Comparison of ENCODE assay signal across 27 mouse cellular contexts in the genomic region with DNA sequence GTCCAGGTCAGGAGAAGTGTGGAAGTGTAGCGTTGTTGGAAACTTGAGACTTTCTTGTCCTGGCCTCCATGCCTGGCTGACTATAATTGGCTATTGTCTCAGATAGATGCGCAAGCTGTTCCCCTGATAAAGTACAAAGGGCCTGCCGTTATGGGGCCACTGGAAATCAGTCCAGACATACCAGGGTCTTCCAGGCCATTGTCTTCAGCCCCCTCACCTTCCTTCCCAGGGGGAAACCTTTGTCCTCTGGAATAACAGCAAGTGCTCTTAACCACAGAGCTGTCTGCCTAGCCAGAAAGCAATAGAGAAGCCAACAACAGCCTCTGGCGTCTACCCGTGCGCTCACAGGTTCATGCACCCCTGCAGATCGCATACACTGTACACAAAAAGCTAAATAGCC. TPM values are rescaled to one million over a fixed set of nuclear protein-coding genes. Genes with fewer than 3 reads are reported as not detected.
DNase-seq lines count a peak whose midpoint lies in the region; ATAC-seq and TF ChIP-seq lines count a peak whose summit lies in the region.
"Had no signal": no experiment of that assay in that cellular context is flagged by ENCODE, and none has a peak within 500 bp of the region (broad histone marks: within the 10 kb centered on the region; RNA-seq: fewer than 3 reads in every experiment).

No protein-coding gene starts in this region.

- 68% methylated on average over 7 of the region's 7 CpGs for WGBS in lung, postnatal 0 days
- 50% methylated on average over 7 of the region's 7 CpGs for WGBS in embryonic facial prominence, embryonic 10.5 days

- H3K27me3 ChIP-seq in lung, postnatal 0 days (replicated peaks; ENCODE audit: insufficient read depth, low read length): no peaks in the 10 kb centered on the region
- H3K27me3 ChIP-seq in embryonic facial prominence, embryonic 10.5 days (replicated peaks; ENCODE audit: low read depth, poor library complexity, severe bottlenecking): no peaks in the 10 kb centered on the region
- H3K27me3 ChIP-seq: embryonic facial prominence, embryonic 12.5 days; heart, embryonic 15.5 days; hindbrain, embryonic 12.5 days; neural tube, embryonic 15.5 days had no signal

- intact Hi-C loops in gastrocnemius, adult 2 months (cut with DNase I): no loop called here

- no peak overlapping the region for H3K4me2 ChIP-seq in lung, postnatal 0 days (replicated peaks; ENCODE audit: low read depth, low read length)
- H3K4me2 ChIP-seq: embryonic facial prominence, embryonic 12.5 days; heart, embryonic 15.5 days; hindbrain, embryonic 12.5 days; liver, embryonic 12.5 days; midbrain, embryonic 11.5 days; neural tube, embryonic 15.5 days had no signal

- H3K36me3 ChIP-seq in lung, postnatal 0 days (ENCODE audit: insufficient read depth, low read length): no peaks in the 10 kb centered on the region
- no peaks in the 10 kb centered on the region for H3K36me3 ChIP-seq in embryonic facial prominence, embryonic 10.5 days (replicated peaks)
- H3K36me3 ChIP-seq: embryonic facial prominence, embryonic 12.5 days; heart, embryonic 10.5 days; heart, embryonic 15.5 days; hindbrain, embryonic 12.5 days; liver, embryonic 12.5 days; neural tube, embryonic 15.5 days had no signal

- H3K4me3 ChIP-seq in gastrocnemius, adult 2 months: no peak overlapping the region
- H3K4me3 ChIP-seq in lung, postnatal 0 days (ENCODE audit: low read depth, low read length): no peak overlapping the region
- H3K4me3 ChIP-seq in embryonic facial prominence, embryonic 10.5 days: no peak overlapping the region
- H3K4me3 ChIP-seq: embryonic facial prominence, embryonic 12.5 days; heart, embryonic 10.5 days; heart, embryonic 15.5 days; hindbrain, embryonic 12.5 days; layer of hippocampus, adult 2 months; liver, embryonic 12.5 days; myocyte; neural tube, embryonic 15.5 days had no signal

- H3K9me3 ChIP-seq in lung, postnatal 0 days (ENCODE audit: low read length): no peaks in the 10 kb centered on the region
- no peaks in the 10 kb centered on the region for H3K9me3 ChIP-seq in embryonic facial prominence, embryonic 10.5 days
- H3K9me3 ChIP-seq: embryonic facial prominence, embryonic 12.5 days; heart, embryonic 15.5 days; liver, embryonic 12.5 days; neural tube, embryonic 15.5 days had no signal

- peaks cover 14% of the 10 kb centered on the region; the same call in 1 of the 2 replicates for H3K4me1 ChIP-seq in lung, postnatal 0 days (ENCODE audit: insufficient read depth, low read depth, low read length)
- H3K4me1 ChIP-seq in embryonic facial prominence, embryonic 10.5 days: peaks cover 47% of the 10 kb centered on the region

- ATAC-seq in lung, postnatal 0 days: no peak
- ATAC-seq: forebrain, postnatal 0 days; intestine, embryonic 16.5 days; liver, postnatal 0 days had no signal

- TF ChIP-seq EP300 in lung, postnatal 0 days (IDR thresholded peaks at IDR 0.05): no peak

- no peak overlapping the region for H3K9ac ChIP-seq in lung, postnatal 0 days (replicated peaks; ENCODE audit: low read depth)
- H3K9ac ChIP-seq: embryonic facial prominence, embryonic 12.5 days; forebrain, postnatal 0 days; heart, embryonic 15.5 days; hindbrain, embryonic 12.5 days; liver, embryonic 12.5 days; liver, postnatal 0 days; neural tube, embryonic 15.5 days had no signal

- no peak for TF ChIP-seq CTCF in gastrocnemius, adult 2 months (IDR thresholded peaks at IDR 0.05)
- no peak for TF ChIP-seq CTCF in lung, postnatal 0 days (IDR thresholded peaks at IDR 0.05)

- H3K27ac ChIP-seq in gastrocnemius, adult 2 months: no peak overlapping the region
- H3K27ac ChIP-seq in lung, postnatal 0 days (ENCODE audit: low read length): 0 out of 2 replicates have a peak overlapping the region, but pooled peaks have one; percentile 9
- H3K27ac ChIP-seq in embryonic facial prominence, embryonic 10.5 days (replicated peaks): peak overlapping the region; percentile 66
- H3K27ac ChIP-seq: heart, embryonic 15.5 days; hindbrain, embryonic 12.5 days; layer of hippocampus, adult 2 months; liver, embryonic 12.5 days; neural tube, embryonic 15.5 days had no signal

- DNase-seq in gastrocnemius, adult 2 months: peak; percentile 10
- DNase-seq in gastrocnemius, adult 8-10 months (ENCODE audit: low spot score in 2 of 2): no peak
- DNase-seq in lung, postnatal 0 days (ENCODE audit: low spot score): no peak
- DNase-seq in lung, postnatal 14 days: no peak
- DNase-seq in embryonic facial prominence, embryonic 10.5 days (ENCODE audit: low spot score): no peak
- DNase-seq in cerebellum, adult 9-11 months: no peak
- DNase-seq in adipocyte (ENCODE audit: low spot score): no peak
- DNase-seq: adrenal gland, postnatal 10 days; cerebellum, adult 8-10 months; cerebellum, postnatal 36 days; forebrain, postnatal 0 days; gastrocnemius, postnatal 25 days; heart, adult 11 months; kidney, postnatal 36 days; liver, postnatal 0 days; right cerebral cortex, postnatal 4 days; thymus, postnatal 4 days had no signal

RNA-seq across cellular contexts. Expression of a gene that starts 30.4 kb away (rescaled TPM):
- total RNA-seq in gastrocnemius, adult 2 months (2021): 100 to 1,000 TPM in 1 of 2 experiments, 10 to 100 TPM in 1; 84.2 to 104 TPM
- 10 to 100 TPM; 78.9 to 93.4 (median 89.2) TPM for total RNA-seq in gastrocnemius, adult 8-10 months (2022)
- 96.4 and 103 TPM in 2 replicates for polyA plus RNA-seq in lung, postnatal 0 days (2015; fragmentation: Nextera tagmentation; extraction: Ambion mirVana)
- 152 and 154 TPM in 2 replicates for polyA plus RNA-seq in embryonic facial prominence, embryonic 10.5 days (2016; fragmentation: Nextera tagmentation; extraction: Ambion mirVana)

RNA-seq across cellular contexts. Expression of a gene that starts 48.2 kb away (rescaled TPM):
- 100 to 1,000 TPM; 135 to 219 TPM for total RNA-seq in gastrocnemius, adult 2 months (2021)
- 100 to 1,000 TPM in 3 of 4 experiments, 10 to 100 TPM in 1; 88.9 to 165 (median 110) TPM for total RNA-seq in gastrocnemius, adult 8-10 months (2022)
- polyA plus RNA-seq in lung, postnatal 0 days (2015; fragmentation: Nextera tagmentation; extraction: Ambion mirVana): 21.4 and 31.9 TPM in 2 replicates
- 2.1 and 2.3 TPM in 2 replicates for polyA plus RNA-seq in embryonic facial prominence, embryonic 10.5 days (2016; fragmentation: Nextera tagmentation; extraction: Ambion mirVana)
